Mouse (Mus musculus) spleen, postnatal 0 days (tissue): Measurements from ENCODE around the gene Gm28710. TPM values are rescaled to one million over a fixed set of nuclear protein-coding genes. Genes with fewer than 3 reads are reported as not detected.

Experiments used
- polyA plus RNA-seq: library from polyadenylated mRNA; unstranded; fragments of >200 nt; fragmentation: Nextera tagmentation; extraction: Ambion mirVana; gene quantifications from 2 replicates; pipeline ENCODE4 v1.2.1, GENCODE M21; 2015

Gene Gm28710
- not detected in 2 replicates for polyA plus RNA-seq

DNA sequence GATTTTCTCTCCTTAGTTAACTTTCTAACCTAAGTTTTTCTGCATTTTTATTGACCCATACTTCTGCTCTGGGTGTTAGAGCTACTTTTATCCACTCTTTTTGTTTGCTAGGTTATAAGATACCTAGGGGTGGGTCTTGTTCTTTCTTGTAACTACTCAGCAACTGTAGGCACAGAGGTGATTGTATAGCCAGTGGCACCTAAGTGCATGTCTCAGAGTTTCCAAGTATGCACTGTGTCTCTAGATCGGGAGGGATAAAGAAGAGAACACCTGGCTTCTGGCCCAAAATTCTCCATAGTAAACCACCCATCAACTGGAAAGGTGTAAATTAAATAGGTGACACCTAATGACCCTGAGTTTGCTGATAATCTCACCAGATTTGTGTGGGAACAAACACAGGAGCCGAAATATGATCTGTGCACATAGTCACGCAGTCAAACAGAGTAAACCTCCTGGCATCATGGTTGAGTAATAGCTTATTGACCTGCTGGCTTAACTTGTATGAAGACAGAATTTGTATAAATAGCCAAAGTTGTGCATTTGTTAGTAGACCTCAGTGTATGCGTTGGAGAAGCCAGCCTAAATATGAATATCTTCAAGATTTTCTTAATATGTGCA is at the start of gene Gm28710:
Gene Gm28710 (plus strand): TSS at position 568 of the 618 bp plus-strand sequence.

Other genes starting within 250 kb of the Gm28710 start
- gene Hgf, start 238.3 kb upstream of the Gm28710 start, polyA plus RNA-seq, result 2.1 and 3.7 TPM in 2 replicates